Mouse (Mus musculus) brown adipose tissue, adult 24 weeks (tissue): ENCODE results near the gene Lrrk2. TPM values are rescaled to one million over a fixed set of nuclear protein-coding genes. Genes with fewer than 3 reads are reported as not detected.

Experiments
- H3K27ac ChIP-seq: fragments of 200-500 bp; replicated peaks from 2 replicates; pipeline ENCODE4 v1.5.1; 2012; ENCODE audit warnings: low read depth, mild to moderate bottlenecking, low read length
- H3K4me1 ChIP-seq: fragments of 200-500 bp; 2 replicates; pipeline ENCODE4 v1.6.1; 2012; ENCODE audit warnings: low read length, mixed read lengths; ENCODE audit not compliant: control insufficient read depth, insufficient read depth, insufficient read length
- H3K4me3 ChIP-seq: fragments of 200-500 bp; 2 replicates; pipeline ENCODE4 v1.5.1; 2012; ENCODE audit warnings: low read depth, mild to moderate bottlenecking, low read length, moderate library complexity; ENCODE audit not compliant: insufficient read depth
- polyA plus RNA-seq: library from polyadenylated mRNA; stranded (reverse); fragments of >200 nt; gene quantifications from 2 replicates; pipeline ENCODE4 v1.2.4, GENCODE M21; 2012; ENCODE audit not compliant: missing spikeins, insufficient read depth, insufficient read length

Gene Lrrk2
- polyA plus RNA-seq, 1 experiment = 4.2 TPM

DNA sequence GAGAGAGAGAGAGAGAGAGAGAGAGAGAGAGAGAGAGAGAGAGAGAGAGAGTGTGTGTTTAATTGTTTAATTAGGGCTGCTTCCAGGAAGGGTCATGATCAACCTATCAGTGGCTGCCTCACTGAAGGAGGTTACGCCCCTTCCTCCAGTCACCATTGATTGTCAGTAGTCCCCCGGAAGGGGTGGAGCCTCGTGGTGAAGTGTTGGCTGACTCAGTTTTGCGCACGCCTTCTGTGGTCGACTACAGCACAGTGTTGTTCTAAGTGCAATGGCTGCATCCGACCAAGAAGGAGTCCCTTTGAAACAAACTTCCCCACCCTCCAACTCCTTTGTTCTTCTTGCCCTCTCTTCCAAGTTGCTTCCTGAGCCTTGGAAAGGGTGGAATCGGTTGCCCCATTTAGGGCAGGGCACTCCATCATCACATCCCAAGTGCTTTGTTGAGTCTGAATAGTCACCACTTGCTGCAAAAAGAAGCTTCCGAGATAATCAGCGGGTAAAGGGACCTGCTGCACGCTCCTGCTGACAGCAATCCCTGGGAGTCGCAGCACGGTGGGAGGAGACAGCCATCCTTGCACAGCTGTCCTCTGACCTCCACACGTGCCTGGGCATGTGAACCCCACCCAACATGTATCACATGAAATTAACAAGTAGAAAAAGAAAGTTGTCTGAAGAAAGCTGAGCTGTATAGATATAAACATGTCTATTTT lies 62.4 kb downstream of the Lrrk2 start:
- H3K27ac ChIP-seq = no peak overlapping the region
- H3K4me1 ChIP-seq = no peaks in the 10 kb centered on the region
- no peak overlapping the region for H3K4me3 ChIP-seq

DNA sequence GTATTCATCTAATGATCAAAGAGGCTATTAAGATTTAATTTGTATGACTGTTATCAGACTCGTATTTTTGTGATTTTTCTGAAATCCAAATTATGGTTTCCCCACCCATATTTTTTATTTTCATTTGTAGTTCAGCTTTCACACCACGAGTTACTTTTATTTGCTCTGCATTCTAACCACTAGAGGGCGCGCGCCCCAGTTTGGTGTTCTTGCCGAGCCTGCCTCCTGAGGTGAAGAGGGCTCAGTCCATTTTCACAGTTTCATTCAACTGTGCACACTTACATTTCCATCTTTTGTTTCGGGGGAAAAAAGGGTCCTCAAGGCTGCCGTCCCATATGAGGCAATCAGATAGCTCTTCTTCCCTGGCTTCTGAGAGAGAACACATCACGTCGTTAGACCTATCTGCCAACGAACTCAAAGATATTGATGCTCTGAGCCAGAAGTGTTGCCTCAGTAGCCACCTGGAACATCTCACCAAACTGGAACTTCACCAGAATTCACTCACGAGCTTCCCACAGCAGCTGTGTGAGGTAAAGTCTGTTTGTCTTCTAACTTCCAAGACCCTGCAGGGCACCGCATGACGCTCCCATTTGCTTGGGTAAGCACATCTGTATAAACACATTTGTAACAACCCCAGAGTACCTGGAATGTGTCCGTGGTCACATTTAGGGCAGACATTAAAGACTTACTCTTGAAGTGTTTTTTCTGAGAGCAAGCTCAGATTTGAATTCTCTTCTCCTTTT lies 64.0 kb downstream of the Lrrk2 start:
- H3K4me3 ChIP-seq = no peak overlapping the region
- H3K4me1 ChIP-seq = no peaks in the 10 kb centered on the region
- H3K27ac ChIP-seq = no peak overlapping the region

DNA sequence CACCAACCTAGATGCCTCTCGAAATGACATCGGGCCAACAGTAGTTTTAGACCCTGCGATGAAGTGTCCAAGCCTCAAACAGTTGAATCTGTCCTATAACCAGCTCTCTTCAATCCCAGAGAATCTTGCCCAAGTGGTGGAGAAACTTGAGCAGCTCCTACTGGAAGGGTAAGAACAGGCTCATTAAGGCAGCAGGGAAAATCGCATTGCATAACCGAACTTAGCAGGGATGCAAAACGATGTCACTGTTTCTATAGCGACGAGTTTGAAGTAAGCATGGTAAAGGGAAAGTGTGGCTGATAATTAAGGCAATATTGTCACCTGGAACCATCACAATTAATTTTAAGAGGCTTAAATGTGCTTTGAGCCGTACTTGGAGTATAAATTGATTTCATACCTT lies 65.8 kb downstream of the Lrrk2 start:
- H3K4me3 ChIP-seq = no peak overlapping the region
- H3K4me1 ChIP-seq = no peaks in the 10 kb centered on the region
- H3K27ac ChIP-seq = no peak overlapping the region

DNA sequence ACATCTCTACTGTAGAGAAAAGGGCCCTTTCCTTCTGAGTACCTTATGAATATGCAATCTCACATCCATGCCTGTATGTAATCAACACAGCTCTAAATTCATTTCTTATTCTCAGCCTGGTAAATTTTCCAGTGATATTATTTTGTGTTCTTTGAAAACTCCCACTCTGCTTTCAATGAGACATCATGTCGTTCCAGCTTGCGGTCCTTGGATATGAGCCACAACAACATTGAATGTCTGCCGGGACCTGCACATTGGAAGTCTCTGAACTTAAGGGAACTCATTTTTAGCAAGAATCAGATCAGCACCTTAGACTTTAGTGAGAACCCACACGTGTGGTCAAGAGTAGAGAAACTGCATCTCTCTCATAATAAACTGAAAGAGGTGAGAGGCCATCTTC lies 72.5 kb downstream of the Lrrk2 start:
- Histone ChIP-seq H3K27ac (no peak overlapping the region), H3K4me1 (no peaks in the 10 kb centered on the region), H3K4me3 (no peak overlapping the region)

DNA sequence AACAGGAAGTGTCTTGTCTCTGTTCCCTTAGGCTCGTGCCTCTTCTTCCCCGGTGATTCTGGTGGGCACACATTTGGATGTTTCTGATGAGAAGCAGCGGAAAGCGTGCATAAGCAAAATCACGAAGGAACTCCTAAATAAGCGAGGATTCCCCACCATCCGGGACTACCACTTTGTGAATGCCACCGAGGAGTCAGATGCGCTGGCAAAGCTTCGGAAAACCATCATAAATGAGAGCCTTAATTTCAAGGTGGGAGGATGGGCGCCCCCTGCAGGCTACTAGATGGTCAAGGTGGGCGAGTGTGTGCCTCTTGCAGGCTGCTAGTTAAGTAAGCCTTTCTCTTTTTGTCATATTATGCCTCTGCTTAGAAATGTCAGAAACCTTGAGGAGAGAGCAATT lies 79.1 kb downstream of the Lrrk2 start:
- no peaks in the 10 kb centered on the region for H3K4me1 ChIP-seq
- H3K27ac ChIP-seq = no peak overlapping the region
- no peak overlapping the region for H3K4me3 ChIP-seq

DNA sequence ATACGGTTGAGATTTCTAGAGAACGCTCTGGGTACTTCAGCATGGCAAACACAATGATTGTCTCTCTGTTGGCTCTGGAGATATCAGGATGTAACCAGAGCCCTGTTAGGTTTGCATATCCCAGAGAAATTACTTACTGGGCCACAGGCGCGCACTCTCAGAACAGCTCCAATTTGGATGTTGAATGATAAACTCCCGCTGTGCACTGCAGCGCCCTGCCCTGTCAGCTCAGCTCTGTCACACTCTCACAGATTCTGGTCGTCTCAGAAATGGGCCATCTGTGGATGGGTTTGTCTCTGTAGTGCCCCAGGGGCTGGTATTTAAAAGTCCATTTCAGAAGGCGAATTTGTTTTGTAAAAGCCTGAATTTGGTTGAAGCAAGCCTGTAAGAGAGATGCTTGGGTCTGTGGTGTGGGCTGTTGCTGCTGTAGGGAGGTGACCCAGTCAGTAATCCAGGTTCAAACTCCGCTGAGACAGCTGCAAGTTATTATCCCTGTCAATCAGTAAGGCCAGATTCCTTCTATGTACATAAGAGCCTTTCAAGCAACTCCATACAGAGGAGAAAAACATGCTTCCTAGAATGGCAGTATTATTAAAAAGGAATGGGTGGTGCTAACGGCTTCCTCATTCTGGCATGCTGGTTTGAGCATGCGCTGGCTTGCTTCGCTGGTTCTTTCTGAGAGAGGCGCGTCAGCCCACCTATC lies 80.6 kb downstream of the Lrrk2 start:
- Histone ChIP-seq H3K27ac (no peak overlapping the region), H3K4me3 (no peak overlapping the region), H3K4me1 (no peaks in the 10 kb centered on the region)

DNA sequence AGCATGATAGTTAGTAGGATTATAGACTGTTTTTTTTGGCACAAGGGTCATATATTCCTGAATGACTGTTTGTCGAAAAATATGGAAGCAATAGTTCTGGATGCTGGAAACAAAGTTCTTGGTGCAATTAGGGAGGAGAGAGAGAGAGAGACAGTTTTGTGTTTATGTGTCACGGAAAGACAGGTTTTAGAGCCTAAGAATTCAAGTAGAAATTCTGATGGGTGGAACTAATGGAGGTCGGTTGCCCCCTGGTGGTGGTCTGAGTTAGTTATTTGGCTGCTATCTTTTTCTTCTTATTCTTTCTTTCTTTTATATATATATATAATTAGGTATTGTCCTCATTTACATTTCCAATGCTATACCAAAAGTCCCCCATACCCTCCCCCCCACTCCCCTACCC lies 81.6 kb downstream of the Lrrk2 start:
- no peak overlapping the region for H3K4me3 ChIP-seq
- no peaks in the 10 kb centered on the region for H3K4me1 ChIP-seq
- no peak overlapping the region for H3K27ac ChIP-seq

DNA sequence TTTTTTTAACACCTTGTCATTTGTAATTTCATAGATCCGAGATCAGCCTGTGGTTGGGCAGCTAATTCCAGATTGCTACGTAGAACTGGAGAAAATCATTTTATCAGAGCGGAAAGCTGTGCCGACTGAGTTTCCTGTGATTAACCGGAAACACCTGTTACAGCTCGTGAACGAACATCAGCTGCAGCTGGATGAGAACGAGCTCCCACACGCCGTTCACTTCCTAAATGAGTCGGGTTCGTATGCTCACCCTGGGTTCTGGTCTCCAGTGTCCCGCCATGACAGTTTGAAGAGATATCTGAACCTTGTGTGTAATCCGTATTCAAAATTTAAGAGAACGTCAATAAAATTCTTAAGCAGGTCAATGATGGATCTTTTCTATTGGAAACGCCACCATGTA lies 82.8 kb downstream of the Lrrk2 start:
- no peak overlapping the region for H3K27ac ChIP-seq
- H3K4me3 ChIP-seq = no peak overlapping the region
- H3K4me1 ChIP-seq = no peaks in the 10 kb centered on the region

DNA sequence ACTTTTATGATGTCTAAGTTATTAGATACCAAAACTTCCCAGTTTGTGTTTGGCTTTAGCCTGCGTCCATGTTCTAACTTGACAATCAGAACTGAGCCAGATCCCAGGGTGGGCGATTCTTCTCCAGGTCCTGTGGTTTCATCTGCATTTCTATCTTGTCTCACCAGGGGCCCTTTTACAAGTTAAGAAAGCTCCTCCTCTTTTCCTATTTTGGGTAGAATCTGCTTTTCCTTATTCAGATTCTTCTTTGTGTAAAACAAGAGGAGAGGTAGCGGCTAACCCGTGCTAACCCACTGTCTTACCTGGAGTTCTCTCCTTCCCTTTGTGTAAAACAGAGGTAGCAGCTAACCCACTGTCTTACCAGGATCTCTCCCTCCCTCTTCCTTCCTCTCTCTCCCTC lies 99.1 kb downstream of the Lrrk2 start:
- H3K4me3 ChIP-seq = no peak overlapping the region
- no peak overlapping the region for H3K27ac ChIP-seq
- H3K4me1 ChIP-seq = no peaks in the 10 kb centered on the region

DNA sequence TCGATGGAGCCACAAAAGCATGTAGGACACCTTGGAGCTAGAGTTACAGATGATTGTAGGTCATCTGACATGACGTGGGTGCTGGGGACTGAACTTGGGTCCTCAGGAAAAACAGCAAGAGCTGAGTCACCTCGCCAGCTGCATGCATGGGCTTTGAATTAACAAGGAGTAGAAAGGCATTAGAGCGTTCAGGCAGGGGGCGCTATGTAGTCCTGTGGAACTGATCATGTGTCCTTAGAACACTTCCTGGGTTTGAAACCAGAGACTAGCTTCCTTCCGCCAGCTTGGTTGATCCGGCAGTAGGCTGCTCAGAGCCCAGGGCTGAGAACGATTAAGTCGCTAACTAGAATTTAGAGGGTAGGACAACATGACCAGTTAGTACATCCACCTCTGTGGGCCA lies 106.2 kb downstream of the Lrrk2 start:
- H3K27ac ChIP-seq = no peak overlapping the region
- H3K4me1 ChIP-seq = no peaks in the 10 kb centered on the region
- H3K4me3 ChIP-seq = no peak overlapping the region

DNA sequence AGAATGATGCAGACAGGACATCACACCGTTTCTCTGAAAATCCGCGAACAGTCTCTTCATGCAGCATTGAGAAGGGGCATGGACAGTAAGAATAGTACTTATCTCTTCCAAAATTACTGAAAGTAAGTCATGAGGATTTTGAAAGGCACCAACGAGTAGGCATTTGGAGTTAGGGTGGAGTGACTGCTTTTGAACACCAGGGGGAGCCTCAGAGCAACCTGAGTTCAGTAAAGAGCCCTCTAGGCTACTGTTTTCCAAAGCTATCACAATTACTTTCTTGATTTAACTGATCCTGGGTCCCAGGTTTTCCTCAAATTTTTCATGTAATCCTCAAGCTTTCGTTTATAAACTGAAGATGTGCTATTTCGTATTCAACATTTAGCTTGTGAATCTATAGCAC lies 108.2 kb downstream of the Lrrk2 start:
- Histone ChIP-seq H3K4me1 (no peaks in the 10 kb centered on the region), H3K4me3 (no peak overlapping the region), H3K27ac (no peak overlapping the region)

DNA sequence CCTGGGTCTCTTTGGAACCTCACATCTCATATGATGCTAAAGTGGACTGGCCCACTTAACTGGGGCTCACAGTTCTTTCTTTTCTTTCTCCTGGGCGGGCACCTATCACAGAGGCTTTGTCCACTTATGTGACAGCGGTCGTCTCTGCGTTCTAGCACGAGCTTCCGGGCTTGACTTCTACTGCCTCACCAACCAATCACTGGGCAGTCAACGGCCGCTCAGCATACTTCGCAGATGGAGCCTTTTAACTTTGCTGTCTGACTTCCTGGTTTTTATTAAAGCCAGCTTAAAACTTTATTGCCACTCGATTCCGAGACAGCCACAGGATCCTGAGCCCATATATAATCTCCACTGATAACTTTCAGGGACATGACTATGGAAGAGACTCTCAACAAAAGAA lies 115.4 kb downstream of the Lrrk2 start:
- Histone ChIP-seq H3K4me3 (no peak overlapping the region), H3K4me1 (no peaks in the 10 kb centered on the region), H3K27ac (no peak overlapping the region)

DNA sequence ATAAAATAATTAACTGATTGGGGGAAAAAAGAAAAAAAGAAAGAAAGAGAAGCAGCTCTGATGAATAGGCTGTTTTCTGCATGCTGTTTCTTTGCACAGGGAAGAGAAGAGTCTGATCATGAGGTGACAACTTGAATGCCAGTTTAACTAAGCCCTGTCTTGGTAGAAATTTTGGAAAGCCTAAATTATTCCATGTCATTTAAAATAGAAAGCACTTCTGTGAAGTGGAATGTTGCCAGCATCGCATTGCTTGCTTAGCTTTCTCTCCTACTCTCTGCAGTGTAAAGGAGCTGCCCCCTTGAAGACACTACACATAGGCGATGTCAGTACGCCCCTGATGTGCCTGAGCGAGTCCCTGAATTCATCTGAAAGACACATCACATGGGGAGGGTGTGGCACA lies 133.5 kb downstream of the Lrrk2 start:
- Histone ChIP-seq H3K4me3 (no peak overlapping the region), H3K4me1 (no peaks in the 10 kb centered on the region)

DNA sequence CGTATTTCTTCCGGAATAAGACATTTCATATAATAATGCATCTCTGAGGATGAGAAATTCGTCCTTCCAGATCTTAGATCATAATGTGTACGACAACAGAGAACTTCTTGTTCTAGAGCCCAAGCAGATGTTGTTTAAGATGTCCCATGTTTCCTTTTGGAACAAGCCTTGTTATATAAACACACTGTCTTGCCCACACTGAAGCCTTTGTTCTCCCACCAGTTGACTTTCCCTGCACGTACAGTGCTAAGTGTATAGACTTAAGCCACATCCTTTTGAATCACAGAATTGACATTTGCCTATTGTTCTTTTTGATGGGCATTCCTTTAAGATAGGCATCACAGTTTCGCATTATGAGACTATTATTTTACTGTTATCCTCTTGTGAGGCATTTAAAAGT lies 162.3 kb downstream of the Lrrk2 start:
- no peaks in the 10 kb centered on the region for H3K4me1 ChIP-seq
- no peak overlapping the region for H3K27ac ChIP-seq
- no peak overlapping the region for H3K4me3 ChIP-seq

More for the DNA sequence above, 133.5 kb downstream of the Lrrk2 start:
- H3K27ac ChIP-seq = no peak overlapping the region

DNA sequence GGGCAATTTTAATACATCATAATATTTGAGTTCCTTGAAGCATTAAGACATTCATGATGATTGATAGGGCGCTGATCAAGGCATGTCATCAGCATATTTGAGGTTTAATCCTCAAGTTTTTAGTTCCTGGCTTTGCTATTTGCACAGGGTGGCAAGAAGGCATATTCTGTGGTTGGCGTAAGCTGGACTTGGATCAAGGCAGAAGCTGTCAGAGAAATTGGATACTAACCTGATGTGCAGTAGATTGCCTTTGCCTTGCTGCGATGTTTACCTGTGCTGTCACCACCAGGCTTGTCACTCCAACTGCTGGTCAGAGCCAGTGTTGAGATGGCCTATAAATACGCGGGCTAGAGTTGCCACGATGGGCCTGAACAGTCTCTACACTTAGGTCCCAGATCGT lies 165.0 kb downstream of the Lrrk2 start, which contains the start of gene Smgc:
TSS of gene Smgc (plus strand) at position 301 of the 400 bp plus-strand sequence.
- Histone ChIP-seq H3K4me3 (no peak within 1 kb of the TSS), H3K4me1 (no peaks in the 10 kb centered on the region), H3K27ac (no peak within 1 kb of the TSS)
